Comparison of ENCODE assay signal across 10 mouse cellular contexts in the genomic region with DNA sequence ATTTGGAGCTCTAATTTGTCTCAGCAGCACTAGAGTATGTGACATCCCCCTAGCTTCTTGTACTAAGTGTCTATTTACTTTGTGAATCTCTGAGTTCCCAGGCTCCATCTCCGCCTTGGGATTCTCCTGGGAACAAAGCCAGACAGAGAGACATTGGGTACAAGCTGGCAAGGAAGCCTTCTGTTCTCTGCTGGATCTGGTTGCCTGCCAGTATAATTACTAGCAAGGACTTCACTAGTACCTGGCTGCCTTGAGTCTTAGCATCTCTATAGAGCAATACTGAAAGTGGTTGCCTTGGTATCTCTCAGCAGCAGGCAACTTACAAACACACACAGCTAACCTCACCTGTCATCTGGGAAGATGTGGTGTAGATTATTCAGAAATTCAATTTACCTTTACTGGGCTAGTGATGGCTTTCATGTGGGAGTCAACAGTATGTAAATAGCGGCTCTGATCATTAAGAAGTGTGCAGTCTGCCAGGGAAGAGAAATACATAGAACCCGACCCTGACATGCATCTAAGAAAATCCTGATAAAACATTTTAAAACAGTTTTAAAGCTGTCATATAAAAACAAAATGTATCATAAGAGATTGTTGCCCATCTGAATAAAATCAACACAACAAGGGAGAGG.
DNase-seq lines count a peak whose midpoint lies in the region; ATAC-seq lines count a peak whose summit lies in the region.
"Had no signal": no experiment of that assay in that cellular context is flagged by ENCODE, and none has a peak within 500 bp of the region (broad histone marks: within the 10 kb centered on the region; RNA-seq: fewer than 3 reads in every experiment).

No protein-coding gene starts in this region.

- no peaks in the 10 kb centered on the region for H3K9me3 ChIP-seq in midbrain, embryonic 14.5 days (ENCODE audit: control insufficient read depth, low read length)
- no peaks in the 10 kb centered on the region for H3K9me3 ChIP-seq in midbrain, embryonic 13.5 days
- H3K9me3 ChIP-seq in forebrain, embryonic 16.5 days (ENCODE audit: control insufficient read depth, low read length): no peaks in the 10 kb centered on the region
- H3K9me3 ChIP-seq: liver, embryonic 15.5 days had no signal

- WGBS in midbrain, embryonic 14.5 days: 74% methylated on average over 3 of the region's 3 CpGs
- 81% methylated on average over 3 of the region's 3 CpGs for WGBS in midbrain, embryonic 13.5 days
- 51% methylated on average over 3 of the region's 3 CpGs for WGBS in forebrain, embryonic 16.5 days

- H3K4me2 ChIP-seq in midbrain, embryonic 14.5 days (ENCODE audit: low read length): no peak overlapping the region
- no peak overlapping the region for H3K4me2 ChIP-seq in midbrain, embryonic 13.5 days (replicated peaks)
- H3K4me2 ChIP-seq in forebrain, embryonic 16.5 days (ENCODE audit: low read length): no peak overlapping the region
- H3K4me2 ChIP-seq: liver, embryonic 15.5 days had no signal

- H3K27me3 ChIP-seq in midbrain, embryonic 14.5 days (ENCODE audit: control insufficient read depth, insufficient read depth, low read length): no peaks in the 10 kb centered on the region
- H3K27me3 ChIP-seq in midbrain, embryonic 13.5 days: no peaks in the 10 kb centered on the region
- no peaks in the 10 kb centered on the region for H3K27me3 ChIP-seq in forebrain, embryonic 16.5 days (replicated peaks; ENCODE audit: control insufficient read depth, insufficient read depth, low read length)
- H3K27me3 ChIP-seq: liver, embryonic 15.5 days had no signal

- H3K4me3 ChIP-seq in midbrain, embryonic 14.5 days (replicated peaks; ENCODE audit: low read depth, low read length): no peak overlapping the region
- no peak overlapping the region for H3K4me3 ChIP-seq in midbrain, embryonic 13.5 days (replicated peaks)
- H3K4me3 ChIP-seq in forebrain, embryonic 16.5 days (replicated peaks; ENCODE audit: low read length): no peak overlapping the region
- H3K4me3 ChIP-seq: liver, embryonic 15.5 days had no signal

- peak; percentile 23 for DNase-seq in midbrain, embryonic 14.5 days
- DNase-seq in left cerebral cortex, adult 11 months (ENCODE audit: low spot score): peak; percentile 52
- peak; percentile 39 to 74 for DNase-seq in right cerebral cortex, postnatal 36 days (ENCODE audit: low spot score in 2 of 2)
- no peak for DNase-seq in spleen, adult 12 weeks (ENCODE audit: low spot score)
- DNase-seq in thymus, postnatal 10 days (ENCODE audit: low spot score in 2 of 2): no peak
- DNase-seq: heart, adult 11 months had no signal

- no peaks in the 10 kb centered on the region for H3K36me3 ChIP-seq in midbrain, embryonic 14.5 days (ENCODE audit: control insufficient read depth, insufficient read depth, low read length)
- no peaks in the 10 kb centered on the region for H3K36me3 ChIP-seq in midbrain, embryonic 13.5 days
- no peaks in the 10 kb centered on the region for H3K36me3 ChIP-seq in forebrain, embryonic 16.5 days (ENCODE audit: control insufficient read depth, insufficient read depth)
- H3K36me3 ChIP-seq: liver, embryonic 15.5 days had no signal

- ATAC-seq in midbrain, embryonic 14.5 days (ENCODE audit: low FRiP score, low TSS enrichment): no peak
- ATAC-seq in midbrain, embryonic 13.5 days: no peak
- ATAC-seq in forebrain, embryonic 16.5 days: peak; percentile 77
- ATAC-seq in megakaryocyte, adult 5-6 weeks (ENCODE audit: poor library complexity, severe bottlenecking): no peak

- no peak overlapping the region for H3K9ac ChIP-seq in midbrain, embryonic 14.5 days (replicated peaks; ENCODE audit: low read length)
- H3K9ac ChIP-seq in midbrain, embryonic 13.5 days (replicated peaks): no peak overlapping the region
- H3K9ac ChIP-seq in forebrain, embryonic 16.5 days (replicated peaks; ENCODE audit: low read depth, low read length): no peak overlapping the region
- H3K9ac ChIP-seq: liver, embryonic 15.5 days had no signal

- H3K27ac ChIP-seq in midbrain, embryonic 14.5 days (replicated peaks; ENCODE audit: low read depth, low read length): no peak overlapping the region; the same call in 1 of the 2 replicates
- H3K27ac ChIP-seq in midbrain, embryonic 13.5 days: no peak overlapping the region
- no peak overlapping the region for H3K27ac ChIP-seq in forebrain, embryonic 16.5 days (ENCODE audit: low read length)
- H3K27ac ChIP-seq: liver, embryonic 15.5 days had no signal

- H3K4me1 ChIP-seq in midbrain, embryonic 14.5 days (ENCODE audit: control insufficient read depth, insufficient read depth, low read length): no peaks in the 10 kb centered on the region
- H3K4me1 ChIP-seq in midbrain, embryonic 13.5 days (replicated peaks): no peaks in the 10 kb centered on the region
- peaks cover 8% of the 10 kb centered on the region for H3K4me1 ChIP-seq in forebrain, embryonic 16.5 days (replicated peaks; ENCODE audit: control insufficient read depth, insufficient read depth, low read length)
- H3K4me1 ChIP-seq: liver, embryonic 15.5 days had no signal

Comparison
In these comparisons a context has a peak if more than half of its experiments do, and no peak if none do; other contexts are left out.
1. DNase-seq: peak in midbrain, embryonic 14.5 days (single experiment), left cerebral cortex, adult 11 months (single experiment) and right cerebral cortex, postnatal 36 days (2 of 2); none in spleen, adult 12 weeks (single experiment) and thymus, postnatal 10 days (0 of 2).